Mouse (Mus musculus) lung, embryonic 14.5 days (tissue): Measurements from ENCODE around the gene Abca4. TPM values are rescaled to one million over a fixed set of nuclear protein-coding genes. Genes with fewer than 3 reads are reported as not detected.

Experiments used
- ATAC-seq: fragments of 200-750 bp; cut with Nextera tagmentation; 2 replicates; pipeline ENCODE4 v1.8.0; 2017; ENCODE audit warnings: mild to moderate bottlenecking, moderate TSS enrichment, moderate library complexity; ENCODE audit not compliant: insufficient read depth
- DNase-seq: peaks from one replicate; pipeline ENCODE4 v3.0.0-alpha.2; 2015
- H3K27ac ChIP-seq: fragments of 300-500 bp; sonication (generic); 2 replicates; pipeline ENCODE4 v1.5.1; 2014; ENCODE audit warnings: low read depth, mild to moderate bottlenecking, moderate library complexity
- H3K27me3 ChIP-seq: fragments of 300-500 bp; sonication (generic); 2 replicates; pipeline ENCODE4 v1.6.1; 2014; ENCODE audit warnings: low read length, control low read depth; ENCODE audit not compliant: insufficient read depth
- H3K36me3 ChIP-seq: fragments of 300-500 bp; sonication (generic); 2 replicates; pipeline ENCODE4 v1.6.1; 2014; ENCODE audit warnings: control low read depth; ENCODE audit not compliant: insufficient read depth
- H3K4me1 ChIP-seq: fragments of 300-500 bp; sonication (generic); 2 replicates; pipeline ENCODE4 v1.6.1; 2014; ENCODE audit warnings: antibody characterized with exemption, control low read depth; ENCODE audit not compliant: insufficient read depth
- H3K4me2 ChIP-seq: fragments of 300-500 bp; sonication (generic); 2 replicates; pipeline ENCODE4 v1.6.1; 2014; ENCODE audit warnings: mild to moderate bottlenecking
- H3K4me3 ChIP-seq: fragments of 300-500 bp; sonication (generic); 2 replicates; pipeline ENCODE4 v1.5.1; 2014; ENCODE audit warnings: low read depth, low read length
- H3K9ac ChIP-seq: fragments of 300-500 bp; sonication (generic); 2 replicates; pipeline ENCODE4 v1.6.1; 2014
- H3K9me3 ChIP-seq: fragments of 300-500 bp; sonication (generic); 2 replicates; pipeline ENCODE4 v1.6.1; 2016; ENCODE audit warnings: low read depth, low read length, control low read depth
- CTCF ChIP-seq: IDR thresholded peaks from 2 replicates; pipeline ENCODE4 v1.5.1; 2016; ENCODE audit warnings: antibody characterized with exemption, low read depth
- WGBS: fragments of 180-500 bp; shearing (Covaris S2); extraction: QIAGEN DNeasy Blood & Tissue Kit; methylation state at CpG from one replicate; pipeline ENCODE4 v1.1.7; 2014; 5-methylcytosine and 5-hydroxymethylcytosine counted together
- polyA plus RNA-seq: library from polyadenylated mRNA; unstranded; fragments of >200 nt; fragmentation: Nextera tagmentation; extraction: Ambion mirVana; gene quantifications from 2 replicates; pipeline ENCODE4 v1.2.1, GENCODE M21; 2014

Abca4 gene
- polyA plus RNA-seq, 1 experiment from 2014 or later: 1.7 TPM

DNA sequence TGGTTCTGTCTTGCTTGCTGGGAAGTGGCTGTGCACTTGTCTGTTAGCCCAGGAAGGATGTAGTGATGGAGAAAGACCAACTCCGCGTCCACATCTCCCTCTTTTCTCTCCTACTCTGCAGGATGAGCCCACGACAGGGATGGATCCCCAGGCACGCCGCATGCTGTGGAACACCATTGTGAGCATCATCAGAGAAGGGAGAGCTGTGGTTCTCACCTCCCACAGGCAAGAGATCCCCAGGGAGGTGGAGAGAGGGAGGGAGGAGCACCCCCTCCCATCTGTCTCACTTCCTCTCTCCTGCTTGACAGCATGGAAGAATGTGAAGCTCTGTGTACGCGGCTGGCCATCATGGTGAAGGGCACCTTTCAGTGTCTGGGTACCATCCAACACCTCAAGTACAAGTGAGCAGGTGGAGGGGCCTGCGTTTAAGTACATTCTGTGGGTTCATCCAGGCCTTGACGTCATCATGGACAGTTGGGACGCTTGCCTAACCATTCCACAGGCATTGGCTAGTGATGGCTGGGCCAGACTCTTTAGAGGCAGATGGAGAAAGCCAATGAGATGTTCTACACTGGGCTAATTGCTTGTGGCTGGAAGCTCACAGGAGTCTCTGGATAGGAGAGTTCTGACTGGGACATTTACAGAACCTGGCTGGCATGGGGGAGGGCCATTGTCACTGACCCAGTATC is 126.5 kb downstream of the Abca4 start:
- Histone ChIP-seq H3K4me3 (no peak overlapping the region), H3K27ac (no peak overlapping the region), H3K9me3 (no peaks in the 10 kb centered on the region), H3K4me1 (no peaks in the 10 kb centered on the region), H3K9ac (no peak overlapping the region), H3K27me3 (no peaks in the 10 kb centered on the region), H3K4me2 (no peak overlapping the region), H3K36me3 (no peaks in the 10 kb centered on the region)
- WGBS: 78% methylated on average over 10 of the region's 10 CpGs
- DNase-seq (no peak), ATAC-seq (no peak)
- no peak for TF ChIP-seq CTCF

DNA sequence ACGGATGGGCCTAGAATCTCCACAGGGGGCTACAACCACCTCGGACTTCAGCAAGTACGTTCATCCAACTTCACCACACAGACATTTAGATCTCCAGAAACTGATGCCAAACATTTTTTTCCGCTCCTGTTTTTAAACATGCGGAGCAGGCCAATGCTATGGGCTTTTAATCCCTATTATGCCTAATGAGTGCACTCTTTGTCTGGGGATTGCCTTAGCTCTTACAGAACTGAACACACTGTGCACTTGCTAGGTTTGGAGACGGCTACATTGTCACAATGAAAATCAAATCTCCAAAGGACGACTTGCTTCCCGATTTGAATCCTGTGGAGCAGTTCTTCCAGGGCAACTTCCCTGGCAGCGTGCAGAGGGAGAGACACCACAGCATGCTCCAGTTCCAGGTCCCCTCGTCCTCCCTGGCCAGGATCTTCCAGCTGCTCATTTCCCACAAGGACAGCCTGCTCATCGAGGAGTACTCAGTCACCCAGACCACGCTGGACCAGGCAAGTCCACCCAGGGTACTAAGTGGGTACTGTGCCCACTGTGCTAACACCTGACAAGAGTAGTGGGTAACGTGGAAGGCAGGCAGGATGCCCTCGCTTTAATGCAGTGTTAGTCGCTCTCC is 129.4 kb downstream of the Abca4 start:
- WGBS: 78% methylated on average over 15 of the region's 15 CpGs
- no peak for DNase-seq

DNA sequence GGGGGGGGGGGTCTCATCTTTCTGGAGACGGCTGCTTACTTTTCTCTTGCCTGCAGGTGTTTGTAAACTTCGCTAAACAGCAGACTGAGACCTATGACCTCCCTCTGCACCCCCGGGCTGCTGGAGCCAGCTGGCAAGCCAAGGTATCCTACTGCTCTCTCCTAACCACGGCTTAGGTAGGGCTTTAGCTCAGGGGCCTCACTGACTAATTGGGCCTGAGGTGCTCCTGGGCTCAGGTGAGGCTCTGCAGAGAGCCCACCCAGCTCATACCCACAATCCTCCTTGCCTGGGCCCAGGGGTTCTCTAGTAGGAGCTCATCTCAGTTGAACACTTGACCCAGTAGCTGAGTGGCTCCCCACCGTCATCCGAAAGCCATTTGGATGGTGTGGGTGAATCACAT is 131.8 kb downstream of the Abca4 start:
- Histone ChIP-seq H3K27me3 (no peaks in the 10 kb centered on the region), H3K36me3 (no peaks in the 10 kb centered on the region), H3K9ac (no peak overlapping the region), H3K4me1 (no peaks in the 10 kb centered on the region), H3K4me3 (no peak overlapping the region), H3K27ac (no peak overlapping the region), H3K4me2 (no peak overlapping the region), H3K9me3 (no peaks in the 10 kb centered on the region)
- WGBS: 47% methylated on average over 6 of the region's 6 CpGs
- ATAC-seq (no peak), DNase-seq (no peak)
- no peak for TF ChIP-seq CTCF

More for the DNA sequence above, 129.4 kb downstream of the Abca4 start:
- no peak for TF ChIP-seq CTCF
- Histone ChIP-seq H3K9ac (no peak overlapping the region), H3K27ac (no peak overlapping the region), H3K4me2 (no peak overlapping the region), H3K4me1 (no peaks in the 10 kb centered on the region), H3K36me3 (no peaks in the 10 kb centered on the region), H3K9me3 (no peaks in the 10 kb centered on the region), H3K4me3 (no peak overlapping the region), H3K27me3 (no peaks in the 10 kb centered on the region)
- ATAC-seq: no peak

DNA sequence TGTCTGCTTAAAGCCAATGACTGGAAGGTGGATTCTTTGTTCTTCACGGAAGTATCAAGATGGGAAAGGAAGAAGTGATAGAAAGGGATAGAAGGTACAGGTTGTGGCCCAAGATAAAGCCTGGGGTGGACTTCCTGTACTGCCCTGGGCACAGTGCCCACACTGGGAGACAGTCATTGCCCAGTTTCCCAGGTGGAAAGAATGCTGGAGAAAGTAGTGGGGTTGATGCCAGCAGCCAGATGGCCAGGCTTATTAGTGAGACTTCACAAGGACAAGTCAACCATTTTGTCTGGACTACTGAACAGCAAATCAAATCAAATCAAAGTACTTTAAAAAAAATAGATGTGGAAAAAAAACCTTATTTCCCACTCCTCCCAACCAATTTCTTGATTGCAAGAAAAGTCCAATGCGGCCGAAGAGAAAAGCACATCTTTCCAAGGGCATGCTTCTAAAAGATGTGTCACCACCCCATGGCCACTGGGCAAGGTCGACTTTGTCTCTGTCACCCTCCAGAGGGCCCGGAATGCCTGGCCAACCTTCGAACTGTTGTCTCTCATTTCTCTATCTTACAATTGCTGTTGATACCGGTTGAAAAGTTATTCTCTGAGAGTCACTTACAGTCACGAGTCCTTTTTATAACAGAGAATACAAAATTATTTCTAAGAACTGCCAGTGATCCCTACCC is 132.6 kb downstream of the Abca4 start:
- Histone ChIP-seq H3K27ac (no peak overlapping the region), H3K4me1 (no peaks in the 10 kb centered on the region), H3K27me3 (no peaks in the 10 kb centered on the region), H3K36me3 (no peaks in the 10 kb centered on the region), H3K9ac (no peak overlapping the region), H3K4me3 (no peak overlapping the region), H3K9me3 (no peaks in the 10 kb centered on the region), H3K4me2 (no peak overlapping the region)
- TF ChIP-seq CTCF: no peak
- DNase-seq (no peak), ATAC-seq (no peak)
- 80% methylated on average over 8 of the region's 8 CpGs for WGBS

DNA sequence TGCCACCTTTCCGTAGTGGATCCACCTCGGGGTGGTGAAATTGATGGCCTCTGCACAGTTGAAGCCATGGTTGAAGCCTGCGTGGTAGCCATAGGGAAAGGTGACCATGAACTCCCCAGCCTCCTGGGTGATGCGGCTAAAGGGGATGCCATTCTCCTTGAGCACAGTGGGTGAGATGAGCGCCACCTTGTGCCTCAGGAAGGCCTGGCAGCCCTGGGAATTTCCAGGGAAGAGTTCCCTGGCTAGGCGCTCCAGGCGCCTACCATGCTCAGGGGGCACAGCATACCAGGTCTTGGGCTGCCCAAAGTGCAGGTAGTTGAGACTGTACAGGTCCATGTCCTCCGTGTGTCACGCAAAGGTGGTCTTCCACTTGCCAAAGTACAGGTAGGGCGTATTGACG is 139.9 kb downstream of the Abca4 start:
- 58% methylated on average over 11 of the region's 11 CpGs for WGBS

DNA sequence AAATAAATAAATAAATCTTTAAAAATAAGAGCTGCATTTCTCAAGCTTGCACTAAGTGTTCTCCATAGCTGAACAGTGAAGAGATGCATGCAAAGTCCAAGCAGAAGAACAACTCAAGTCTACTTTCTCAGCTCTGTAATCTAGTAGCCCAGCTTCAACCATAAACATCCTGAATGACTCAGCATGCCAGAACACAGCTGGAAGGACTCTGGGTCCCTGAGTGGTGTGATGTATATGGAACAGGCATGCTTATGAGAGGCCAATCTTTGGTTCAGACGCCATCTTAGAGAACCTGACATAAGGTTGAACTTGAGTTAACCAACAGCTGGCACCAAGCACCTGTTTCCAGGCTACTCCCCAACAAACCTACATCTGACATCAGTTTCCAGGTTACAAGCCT is 142.7 kb downstream of the Abca4 start:
- Histone ChIP-seq H3K4me2 (no peak overlapping the region), H3K9me3 (no peaks in the 10 kb centered on the region), H3K27ac (no peak overlapping the region), H3K9ac (no peak overlapping the region), H3K36me3 (no peaks in the 10 kb centered on the region), H3K4me3 (no peak overlapping the region), H3K27me3 (no peaks in the 10 kb centered on the region), H3K4me1 (no peaks in the 10 kb centered on the region)
- TF ChIP-seq CTCF: no peak
- no peak; the same call in 1 of the 2 replicates for ATAC-seq
- DNase-seq: peak; percentile 22
- 39% methylated on average over 1 of the region's 1 CpGs for WGBS

More for the DNA sequence above, 139.9 kb downstream of the Abca4 start:
- Histone ChIP-seq H3K4me1 (no peaks in the 10 kb centered on the region), H3K36me3 (no peaks in the 10 kb centered on the region), H3K4me3 (no peak overlapping the region), H3K27ac (no peak overlapping the region), H3K27me3 (no peaks in the 10 kb centered on the region), H3K9me3 (no peaks in the 10 kb centered on the region), H3K9ac (no peak overlapping the region), H3K4me2 (no peak overlapping the region)
- DNase-seq (peak; percentile 32), ATAC-seq (no peak)
- TF ChIP-seq CTCF: peak; percentile 50

DNA sequence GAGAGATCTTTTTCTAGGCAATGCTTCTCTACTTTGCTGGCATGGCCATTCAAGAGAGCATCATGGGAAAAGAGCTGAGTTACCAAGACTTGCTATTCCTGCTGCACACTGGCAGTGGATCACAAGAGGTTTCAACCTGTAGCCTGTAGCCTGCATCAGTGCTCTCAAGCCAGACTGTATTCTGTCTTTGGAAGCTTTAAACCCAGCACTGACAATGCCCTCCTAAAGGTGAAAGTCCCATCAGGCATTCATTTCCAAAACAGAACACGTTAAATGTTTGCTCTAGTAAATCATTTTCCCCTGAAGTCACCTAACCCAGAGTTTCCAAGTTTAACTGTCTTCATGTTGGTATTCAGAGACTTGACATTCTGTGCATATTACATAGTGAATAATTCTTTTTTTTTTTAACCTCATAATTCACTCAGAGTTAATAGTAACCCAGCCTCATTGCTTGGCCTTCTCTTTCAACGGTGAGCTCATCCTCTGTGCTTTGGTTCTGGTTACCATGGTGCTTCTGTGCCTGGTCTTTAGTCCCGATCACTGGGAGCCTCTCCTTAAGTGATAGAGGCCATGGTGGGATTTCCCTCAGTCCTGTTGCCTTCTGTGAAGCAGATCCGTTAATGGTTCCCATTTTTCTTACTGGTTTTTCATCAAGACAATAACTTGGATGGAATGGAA is 152.5 kb downstream of the Abca4 start:
- no peak overlapping the region for H3K9ac ChIP-seq
- no peak for TF ChIP-seq CTCF
- H3K4me3 ChIP-seq: no peak overlapping the region
- H3K27ac ChIP-seq: no peak overlapping the region
- no peak overlapping the region for H3K4me2 ChIP-seq
- 81% methylated on average over 4 of the region's 4 CpGs for WGBS
- no peaks in the 10 kb centered on the region for H3K27me3 ChIP-seq
- DNase-seq: no peak
- ATAC-seq: no peak
- no peaks in the 10 kb centered on the region for H3K36me3 ChIP-seq
- H3K4me1 ChIP-seq: no peaks in the 10 kb centered on the region
- no peaks in the 10 kb centered on the region for H3K9me3 ChIP-seq
